9 mouse cellular contexts compared by ENCODE assay signal in genomic region chr16:84042010-84042449, GRCm38 (mm10).
DNase-seq lines count a peak whose midpoint lies in the region; ATAC-seq lines count a peak whose summit lies in the region.
"Had no signal": no experiment of that assay in that cellular context is flagged by ENCODE, and none has a peak within 500 bp of the region (broad histone marks: within the 10 kb centered on the region; RNA-seq: fewer than 3 reads in every experiment).

No protein-coding gene starts in this region.

- H3K4me2 ChIP-seq in midbrain, embryonic 13.5 days (replicated peaks): no peak overlapping the region
- H3K4me2 ChIP-seq in midbrain, embryonic 11.5 days: no peak overlapping the region
- H3K4me2 ChIP-seq in forebrain, embryonic 16.5 days (ENCODE audit: low read length): peak overlapping the region; percentile 3; the same call in 1 of the 2 replicates

- no peaks in the 10 kb centered on the region for H3K27me3 ChIP-seq in midbrain, embryonic 13.5 days
- no peaks in the 10 kb centered on the region for H3K27me3 ChIP-seq in midbrain, embryonic 11.5 days (ENCODE audit: control insufficient read depth, insufficient read depth, low read length)
- no peaks in the 10 kb centered on the region for H3K27me3 ChIP-seq in forebrain, embryonic 16.5 days (replicated peaks; ENCODE audit: control insufficient read depth, insufficient read depth, low read length)

- no peak overlapping the region for H3K9ac ChIP-seq in midbrain, embryonic 13.5 days (replicated peaks)
- no peak overlapping the region for H3K9ac ChIP-seq in midbrain, embryonic 11.5 days (ENCODE audit: low read length)
- H3K9ac ChIP-seq in forebrain, embryonic 16.5 days (replicated peaks; ENCODE audit: low read depth, low read length): no peak overlapping the region

- H3K4me3 ChIP-seq in midbrain, embryonic 13.5 days (replicated peaks): no peak overlapping the region
- H3K4me3 ChIP-seq in midbrain, embryonic 11.5 days (ENCODE audit: low read depth, low read length): no peak overlapping the region
- H3K4me3 ChIP-seq in forebrain, embryonic 16.5 days (replicated peaks; ENCODE audit: low read length): no peak overlapping the region

- H3K9me3 ChIP-seq in midbrain, embryonic 13.5 days: no peaks in the 10 kb centered on the region
- no peaks in the 10 kb centered on the region for H3K9me3 ChIP-seq in midbrain, embryonic 11.5 days (ENCODE audit: control insufficient read depth, low read length)
- H3K9me3 ChIP-seq in forebrain, embryonic 16.5 days (ENCODE audit: control insufficient read depth, low read length): no peaks in the 10 kb centered on the region

- WGBS in midbrain, embryonic 13.5 days: 85% methylated on average over 4 of the region's 4 CpGs
- 91% methylated on average over 4 of the region's 4 CpGs for WGBS in midbrain, embryonic 11.5 days
- WGBS in forebrain, embryonic 16.5 days: 20% methylated on average over 4 of the region's 4 CpGs

- no peak overlapping the region for H3K27ac ChIP-seq in midbrain, embryonic 13.5 days
- H3K27ac ChIP-seq in midbrain, embryonic 11.5 days (ENCODE audit: low read depth, low read length): no peak overlapping the region
- H3K27ac ChIP-seq in forebrain, embryonic 16.5 days (ENCODE audit: low read length): no peak overlapping the region; the same call in 1 of the 2 replicates

- DNase-seq in midbrain, embryonic 11.5 days (ENCODE audit: low spot score, missing footprints): no peak
- peak; percentile 14 to 32 for DNase-seq in left cerebral cortex, adult 18-20 months (ENCODE audit: low spot score in 2 of 2)
- DNase-seq in right cerebral cortex, postnatal 4 days: peak; percentile 26
- DNase-seq in kidney, postnatal 10 days: no peak
- DNase-seq in urinary bladder, postnatal 14 days (ENCODE audit: low spot score): no peak
- no peak for DNase-seq in urinary bladder, postnatal 4 days (ENCODE audit: low spot score in 2 of 2)
- DNase-seq: lung, postnatal 36 days had no signal

- no peaks in the 10 kb centered on the region for H3K36me3 ChIP-seq in midbrain, embryonic 13.5 days
- H3K36me3 ChIP-seq in midbrain, embryonic 11.5 days (ENCODE audit: control insufficient read depth, insufficient read depth, low read length): no peaks in the 10 kb centered on the region
- no peaks in the 10 kb centered on the region for H3K36me3 ChIP-seq in forebrain, embryonic 16.5 days (ENCODE audit: control insufficient read depth, insufficient read depth)

- peak; percentile 81 for ATAC-seq in midbrain, embryonic 13.5 days
- no peak for ATAC-seq in midbrain, embryonic 11.5 days (ENCODE audit: low FRiP score)
- peak; percentile 96 for ATAC-seq in forebrain, embryonic 16.5 days

- H3K4me1 ChIP-seq in midbrain, embryonic 13.5 days (replicated peaks): no peaks in the 10 kb centered on the region
- H3K4me1 ChIP-seq in midbrain, embryonic 11.5 days (ENCODE audit: control insufficient read depth, insufficient read depth, low read length): no peaks in the 10 kb centered on the region
- peaks cover 9% of the 10 kb centered on the region for H3K4me1 ChIP-seq in forebrain, embryonic 16.5 days (replicated peaks; ENCODE audit: control insufficient read depth, insufficient read depth, low read length)

Comparison
In these comparisons a context has a peak if more than half of its experiments do, and no peak if none do; other contexts are left out.
1. DNase-seq: peak in left cerebral cortex, adult 18-20 months (2 of 2) and right cerebral cortex, postnatal 4 days (single experiment); none in midbrain, embryonic 11.5 days (single experiment), kidney, postnatal 10 days (single experiment), urinary bladder, postnatal 14 days (single experiment) and urinary bladder, postnatal 4 days (0 of 2).